Mouse (Mus musculus): ENCODE measurements around the gene Ccdc158.

The Ccdc158 gene

GRCm38 (mm10) chr5:92674859-92675573, at the start of gene Ccdc158:
Gene Ccdc158, minus strand, starts transcription at chr5:92675271.
- WGBS = 14% methylated on average over 52 of the region's 55 CpGs

DNA sequence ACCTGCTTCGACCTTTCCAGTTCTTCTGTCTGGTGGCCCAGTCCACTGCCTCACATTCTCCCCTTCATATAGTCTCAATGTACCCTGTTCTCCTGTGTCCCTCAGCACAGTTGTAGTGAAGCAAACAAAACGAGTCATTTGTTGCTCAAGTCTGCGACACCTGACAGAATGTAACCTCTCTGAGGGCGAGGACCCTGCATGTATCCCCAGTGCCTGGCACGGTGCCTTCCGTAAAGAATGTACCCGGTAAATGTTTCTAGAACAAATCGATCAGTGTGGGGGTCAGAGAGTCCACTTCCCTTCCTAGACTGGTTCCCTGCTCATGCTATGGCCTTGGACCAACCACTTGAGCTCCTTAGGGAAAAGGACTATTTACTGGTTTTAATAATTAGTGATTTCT, 46.5 kb upstream of the Ccdc158 start:
- WGBS = 91% methylated on average over 8 of the region's 8 CpGs

GRCm38 (mm10) chr5:92718856-92719255, 43.8 kb upstream of the Ccdc158 start:
- 90% methylated on average over 3 of the region's 3 CpGs for WGBS

- 81% methylated on average over 3 of the region's 3 CpGs for WGBS
Measured at GRCm38 (mm10) chr5:92717666-92718360, 42.7 kb upstream of the Ccdc158 start.

- 69% methylated on average over 2 of the region's 2 CpGs for WGBS
Measured at GRCm38 (mm10) chr5:92715890-92716289, 40.8 kb upstream of the Ccdc158 start.

GRCm38 (mm10) chr5:92715319-92715718, 40.2 kb upstream of the Ccdc158 start:
- WGBS = 71% methylated on average over 11 of the region's 11 CpGs

GRCm38 (mm10) chr5:92714886-92715285, 39.8 kb upstream of the Ccdc158 start:
- 93% methylated on average over 2 of the region's 2 CpGs for WGBS

DNA sequence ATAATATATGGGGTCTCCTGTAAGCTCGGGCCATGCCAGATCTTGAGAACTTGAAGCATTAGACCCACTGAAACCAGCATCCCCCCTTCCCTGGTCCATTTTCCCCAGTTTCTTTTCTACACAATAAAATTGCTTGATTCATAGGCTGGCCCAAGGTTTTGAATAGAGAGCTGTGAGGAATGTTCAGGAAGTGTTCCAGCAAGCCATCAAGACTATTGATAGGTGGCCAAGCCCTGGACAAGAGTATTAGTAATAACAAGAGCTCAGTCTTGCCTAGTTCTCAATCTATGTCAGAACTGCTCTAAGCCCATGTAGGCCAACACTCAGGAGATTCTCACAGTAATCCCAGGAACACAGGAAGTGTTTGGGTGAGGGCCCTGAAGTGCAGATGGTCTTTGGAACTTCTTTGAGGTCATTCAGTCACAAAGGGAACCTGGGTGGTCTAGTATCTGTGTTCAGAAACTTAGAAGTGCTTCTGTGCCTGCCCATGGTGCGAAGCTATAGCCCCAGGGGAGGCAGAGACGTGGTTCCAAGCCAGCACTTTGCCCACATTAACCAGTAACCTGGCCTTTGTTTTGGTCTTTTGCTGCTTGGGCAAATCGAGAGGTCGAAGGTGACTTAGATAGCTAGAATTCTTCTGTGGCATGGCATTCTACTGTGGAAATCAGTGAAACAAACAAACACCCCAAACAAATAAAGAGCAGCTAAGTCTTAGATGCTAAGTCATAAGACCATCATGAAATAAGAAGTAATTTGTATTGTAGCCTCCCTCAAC, 37.7 kb upstream of the Ccdc158 start:
- WGBS = 86% methylated on average over 5 of the region's 5 CpGs

DNA sequence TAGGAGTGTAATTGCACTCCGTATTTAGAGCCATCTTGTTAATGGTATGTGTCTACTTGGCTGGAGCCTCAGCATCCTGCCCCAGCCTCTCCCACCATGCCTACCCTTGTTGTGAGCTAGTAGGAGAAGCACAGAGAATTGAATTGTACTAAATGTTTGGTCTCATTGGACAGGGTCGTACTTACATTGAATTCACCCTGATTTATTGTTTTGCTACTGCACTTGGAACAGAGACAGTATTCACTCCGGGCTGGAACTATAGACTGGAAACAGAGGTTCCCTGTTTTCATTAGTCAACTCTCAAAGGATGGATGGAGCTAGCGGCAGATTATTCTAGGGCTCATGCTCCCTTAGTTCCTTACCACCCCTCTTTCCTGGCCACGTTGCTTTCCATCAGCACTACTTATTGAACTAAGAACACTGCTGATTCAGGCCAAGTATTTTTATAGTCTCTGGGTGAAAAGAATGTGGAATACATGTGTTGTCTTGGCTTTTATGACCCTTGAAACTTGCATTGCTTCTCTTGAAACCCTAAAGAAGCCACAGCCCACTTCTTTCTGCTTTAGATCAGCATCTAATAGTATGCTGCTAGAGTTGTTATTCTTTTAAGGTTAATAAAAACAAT, 36.7 kb upstream of the Ccdc158 start:
- 71% methylated on average over 5 of the region's 5 CpGs for WGBS

DNA sequence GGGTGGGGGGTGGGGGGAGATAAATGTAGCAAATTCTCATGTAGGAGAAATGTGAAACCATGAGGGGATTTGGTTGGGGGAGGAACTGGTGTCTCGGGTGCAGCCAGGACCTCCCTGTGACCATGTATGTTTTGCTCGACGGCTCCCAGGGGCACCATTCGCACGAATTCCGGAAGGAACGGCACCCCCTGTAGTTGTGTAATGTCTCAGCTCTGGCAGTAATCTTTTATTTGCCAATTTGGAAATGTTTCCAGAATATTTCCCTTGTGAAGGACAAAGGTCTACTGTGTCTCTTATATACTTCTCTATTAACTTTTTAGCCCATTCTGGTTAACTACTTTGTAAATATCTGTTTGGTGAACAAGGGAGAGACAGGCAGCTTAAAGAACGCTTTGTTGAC, 35.7 kb upstream of the Ccdc158 start:
- WGBS = 78% methylated on average over 8 of the region's 8 CpGs

GRCm38 (mm10) chr5:92707921-92708491, 32.9 kb upstream of the Ccdc158 start:
- WGBS = 50% methylated on average over 7 of the region's 7 CpGs

GRCm38 (mm10) chr5:92703671-92704070, 28.6 kb upstream of the Ccdc158 start:
- 57% methylated on average over 8 of the region's 8 CpGs for WGBS

- 82% methylated on average over 11 of the region's 11 CpGs for WGBS
Measured at GRCm38 (mm10) chr5:92701750-92702149, 26.7 kb upstream of the Ccdc158 start.

DNA sequence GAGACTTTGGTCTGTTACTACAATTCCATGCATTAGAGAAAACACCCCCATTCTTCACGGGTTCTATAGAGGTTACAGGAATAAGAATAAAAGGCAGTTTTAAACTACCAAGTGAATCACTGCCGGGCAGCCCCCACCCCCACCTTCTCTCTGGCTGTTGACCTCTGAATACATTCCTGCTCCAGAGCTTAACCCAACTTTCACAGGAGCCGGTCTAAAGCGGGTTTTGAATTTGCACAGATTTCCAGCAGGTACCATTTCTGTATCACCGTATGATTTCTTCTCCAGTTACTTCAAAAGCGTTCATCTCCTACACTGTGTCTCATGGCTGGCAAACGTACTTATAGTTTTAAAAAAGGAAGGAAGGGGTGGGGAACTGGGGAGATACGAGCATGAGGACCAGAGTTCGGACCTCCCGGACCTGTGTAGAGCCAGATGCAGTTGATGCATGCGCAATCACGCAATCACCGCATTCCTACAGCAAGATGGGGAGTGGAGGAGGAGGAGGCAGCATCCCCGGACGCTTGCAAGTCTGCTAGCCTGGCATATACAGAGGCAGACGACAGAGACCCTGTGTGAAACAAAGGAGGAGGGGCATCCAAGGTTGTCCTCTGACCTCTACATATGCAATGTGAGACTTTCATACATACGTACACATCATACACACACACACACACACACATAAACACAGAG, 23.9 kb upstream of the Ccdc158 start:
- 23% methylated on average over 17 of the region's 17 CpGs for WGBS

DNA sequence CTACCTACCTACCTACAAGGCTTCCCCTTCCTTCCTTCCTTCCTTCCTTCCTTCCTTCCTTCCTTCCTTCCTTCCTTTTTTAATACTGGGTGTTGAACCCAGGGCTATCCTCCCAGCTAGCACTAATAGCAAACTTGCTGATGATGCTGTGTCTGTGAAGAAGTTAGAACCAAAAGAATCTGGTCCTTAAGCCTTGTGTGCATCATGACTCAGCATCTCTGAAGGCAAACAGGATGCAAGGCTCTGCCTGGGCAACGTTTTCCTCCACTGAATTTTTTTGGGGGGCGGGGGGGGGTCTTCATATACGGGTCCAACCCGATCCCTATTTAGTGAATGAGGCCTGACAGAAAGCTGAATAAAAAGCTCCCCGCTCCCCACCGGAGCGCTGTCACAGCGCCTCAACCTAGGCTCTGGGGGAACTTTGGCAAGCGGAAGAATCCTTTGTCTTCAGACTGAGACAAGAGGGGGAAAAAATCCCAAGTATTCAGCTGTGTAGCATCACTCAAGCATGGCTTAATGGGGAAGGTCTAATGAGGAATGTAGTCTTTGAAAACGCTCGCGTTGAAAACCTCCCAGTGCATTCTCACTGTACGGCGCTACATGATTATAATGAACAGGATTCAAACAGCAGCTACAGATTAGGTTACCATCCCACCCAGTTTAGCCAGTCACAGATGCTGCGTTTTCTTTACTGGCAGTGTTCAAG, 23.2 kb upstream of the Ccdc158 start:
- 4% methylated on average over 15 of the region's 15 CpGs for WGBS

- WGBS = 56% methylated on average over 10 of the region's 10 CpGs
Measured at GRCm38 (mm10) chr5:92694316-92694995, 19.4 kb upstream of the Ccdc158 start.

DNA sequence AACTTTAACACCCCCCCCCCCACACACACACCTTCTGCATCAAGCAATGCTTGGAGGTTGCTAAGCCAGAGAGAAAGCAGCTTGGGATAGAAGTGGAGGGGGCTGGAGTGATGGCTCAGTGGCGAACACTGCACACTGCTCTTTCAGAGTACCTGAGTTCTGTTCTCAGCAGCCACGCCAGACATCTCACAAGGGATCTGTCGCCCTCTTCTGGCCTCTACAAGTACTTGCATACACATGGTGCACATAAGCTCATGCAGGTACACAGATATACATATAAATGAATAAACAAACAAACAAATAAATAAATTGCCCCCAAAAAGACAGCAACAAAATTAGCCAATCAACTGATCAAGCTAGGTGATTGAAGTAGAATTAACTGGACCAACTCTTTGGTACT, 18.7 kb upstream of the Ccdc158 start:
- 95% methylated on average over 3 of the region's 3 CpGs for WGBS

- 80% methylated on average over 16 of the region's 16 CpGs for WGBS
Measured at GRCm38 (mm10) chr5:92692206-92693007, 17.3 kb upstream of the Ccdc158 start.

GRCm38 (mm10) chr5:92688569-92688968, 13.5 kb upstream of the Ccdc158 start:
- WGBS = 88% methylated on average over 9 of the region's 9 CpGs

Measured in cerebral cortex, adult 2 months (tissue).